Mouse (Mus musculus) left cerebral cortex, adult 2 months (tissue): ENCODE measurements at regions not wholly inside any gene's neighbourhood (a gene's known extent, or its start where the extent isn't known, plus 50 kb on each side); places are given as distances from the start of the nearest gene placed in this dataset.
A peak's percentile ranks its signal among the peaks of the same experiment; 100 is the strongest.

Source experiments
- DNase-seq, 2 experiments: peaks; one replicate each; pipeline ENCODE4 v3.0.0; 2021 to 2022; ENCODE audit warnings: low spot score in 2 of 2, mixed read lengths in 1 of 2; ENCODE audit errors: extremely low spot score in 1 of 2
- H3K27ac ChIP-seq: fragments of 200-600 bp; 2 replicates; pipeline ENCODE4 v1.8.1; 2022
- H3K4me3 ChIP-seq: fragments of 200-600 bp; 2 replicates; pipeline ENCODE4 v1.8.1; 2022
- CTCF ChIP-seq: fragments of 200-600 bp; IDR thresholded peaks from 2 replicates; pipeline ENCODE4 v1.8.1; 2022; ENCODE audit warnings: antibody characterized with exemption, mild to moderate bottlenecking, moderate library complexity
- intact Hi-C: fragments of 180-260 bp; cut with DNase I; formaldehyde crosslinking; loops from one replicate; pipeline ENCODE4 v1.15.1; 2025

DNA sequence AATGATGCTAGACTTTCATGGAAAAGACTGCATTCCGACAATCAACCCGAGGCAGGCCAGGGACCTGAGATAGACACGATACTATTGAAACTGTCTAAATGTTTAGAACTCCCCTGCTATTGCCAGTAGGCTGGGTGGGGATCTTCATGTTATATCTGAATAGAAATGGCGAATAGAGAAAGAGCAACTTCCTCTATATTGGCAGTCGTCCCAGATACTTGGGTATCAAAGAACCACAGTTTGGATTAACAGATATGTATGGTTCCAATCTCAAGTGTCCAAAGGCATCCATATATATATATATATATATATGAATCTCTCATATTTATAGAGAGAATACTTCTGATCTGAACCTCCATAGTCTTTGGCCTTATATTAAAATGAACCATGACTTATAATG, 161.8 kb downstream of the Kctd12 start:
- intact Hi-C loops = no loop called here
- no peak for TF ChIP-seq CTCF
- Histone ChIP-seq H3K4me3 (no peak overlapping the region), H3K27ac (no peak overlapping the region)
- DNase-seq = no peak

DNA sequence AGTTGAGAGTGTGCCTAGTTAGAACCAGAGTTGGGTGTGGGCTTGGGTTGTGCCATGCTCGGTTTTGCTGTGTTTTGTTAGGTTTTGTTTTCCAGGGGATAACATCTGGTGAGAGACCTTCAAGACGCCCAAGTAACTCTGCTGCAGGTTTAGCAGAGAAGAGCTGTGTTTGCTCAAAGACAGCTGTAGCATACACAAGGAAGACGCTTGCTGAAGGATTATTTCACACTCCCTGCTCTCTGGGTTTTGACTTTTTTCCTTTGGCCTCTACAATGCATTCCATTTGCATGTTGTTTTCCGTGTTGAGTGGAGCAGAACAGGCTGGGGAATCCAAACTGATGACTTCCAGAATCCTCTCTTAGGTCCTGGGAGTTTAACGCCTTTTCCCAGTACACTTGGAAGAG, 170.8 kb downstream of the Kctd12 start:
- Histone ChIP-seq H3K27ac (no peak overlapping the region), H3K4me3 (no peak overlapping the region)
- TF ChIP-seq CTCF = no peak
- intact Hi-C loops = no loop called here
- DNase-seq = no peak

DNA sequence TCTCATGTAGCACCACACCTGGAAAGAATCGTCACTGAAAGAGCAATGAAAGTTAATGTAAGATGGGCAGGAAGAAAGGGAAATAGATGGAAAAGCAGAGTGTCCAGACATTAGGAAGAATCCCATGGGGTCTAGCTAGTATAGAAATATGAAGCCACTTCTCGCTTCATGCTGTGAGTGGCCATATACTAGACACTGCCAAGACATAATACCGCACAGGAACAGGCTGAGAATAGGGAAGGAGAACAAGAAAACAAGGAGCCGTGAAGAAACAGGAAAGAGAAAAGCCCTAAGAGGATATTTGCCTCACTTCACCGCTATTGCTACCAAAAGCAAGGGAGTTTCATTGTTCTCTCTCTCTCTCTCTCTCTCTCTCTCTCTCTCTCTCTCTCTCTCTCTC, 171.4 kb downstream of the Kctd12 start:
- DNase-seq = no peak
- TF ChIP-seq CTCF = no peak
- Histone ChIP-seq H3K4me3 (no peak overlapping the region), H3K27ac (no peak overlapping the region)
- intact Hi-C loops = no loop called here

DNA sequence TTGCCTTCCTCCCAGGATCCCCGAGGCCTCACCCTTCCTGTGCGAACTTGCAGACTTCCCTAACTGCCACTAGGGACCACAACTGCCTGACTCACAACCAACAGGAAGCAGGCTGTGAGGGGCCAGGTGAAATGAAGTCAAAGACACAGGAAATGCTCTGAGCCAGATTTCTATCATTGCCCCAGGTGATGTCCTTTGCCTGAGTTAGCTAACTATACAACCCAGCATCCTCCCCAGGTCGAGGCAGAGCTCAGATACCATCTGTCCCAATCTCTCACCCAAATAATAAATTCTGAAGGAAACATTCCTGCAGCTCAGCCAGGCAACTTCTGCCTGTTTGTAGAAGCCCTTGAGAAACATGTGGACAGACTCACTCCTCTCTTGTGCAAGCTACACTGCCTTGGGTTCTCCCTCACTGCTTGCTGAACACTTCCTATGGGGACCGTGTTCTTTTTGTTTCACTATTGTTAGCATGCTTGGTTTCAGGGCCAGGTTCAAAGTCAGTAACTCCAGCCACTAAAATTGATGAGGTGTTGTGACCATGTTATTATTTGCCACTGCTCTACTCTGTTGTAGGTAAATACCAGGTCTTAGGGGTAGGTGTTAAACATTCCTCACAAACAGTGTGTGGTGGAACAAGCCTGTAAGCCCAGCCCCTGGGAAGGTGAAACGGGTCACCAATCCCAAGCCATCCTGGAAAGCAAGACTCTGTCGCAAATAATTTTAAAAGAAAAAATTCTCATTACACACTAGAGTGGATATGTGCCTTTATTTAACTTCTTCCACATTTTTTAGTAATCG, 172.1 kb downstream of the Kctd12 start:
- H3K4me3 ChIP-seq = no peak overlapping the region
- intact Hi-C loops = no loop called here
- DNase-seq = no peak
- TF ChIP-seq CTCF = peak; percentile 27
- no peak overlapping the region for H3K27ac ChIP-seq

DNA sequence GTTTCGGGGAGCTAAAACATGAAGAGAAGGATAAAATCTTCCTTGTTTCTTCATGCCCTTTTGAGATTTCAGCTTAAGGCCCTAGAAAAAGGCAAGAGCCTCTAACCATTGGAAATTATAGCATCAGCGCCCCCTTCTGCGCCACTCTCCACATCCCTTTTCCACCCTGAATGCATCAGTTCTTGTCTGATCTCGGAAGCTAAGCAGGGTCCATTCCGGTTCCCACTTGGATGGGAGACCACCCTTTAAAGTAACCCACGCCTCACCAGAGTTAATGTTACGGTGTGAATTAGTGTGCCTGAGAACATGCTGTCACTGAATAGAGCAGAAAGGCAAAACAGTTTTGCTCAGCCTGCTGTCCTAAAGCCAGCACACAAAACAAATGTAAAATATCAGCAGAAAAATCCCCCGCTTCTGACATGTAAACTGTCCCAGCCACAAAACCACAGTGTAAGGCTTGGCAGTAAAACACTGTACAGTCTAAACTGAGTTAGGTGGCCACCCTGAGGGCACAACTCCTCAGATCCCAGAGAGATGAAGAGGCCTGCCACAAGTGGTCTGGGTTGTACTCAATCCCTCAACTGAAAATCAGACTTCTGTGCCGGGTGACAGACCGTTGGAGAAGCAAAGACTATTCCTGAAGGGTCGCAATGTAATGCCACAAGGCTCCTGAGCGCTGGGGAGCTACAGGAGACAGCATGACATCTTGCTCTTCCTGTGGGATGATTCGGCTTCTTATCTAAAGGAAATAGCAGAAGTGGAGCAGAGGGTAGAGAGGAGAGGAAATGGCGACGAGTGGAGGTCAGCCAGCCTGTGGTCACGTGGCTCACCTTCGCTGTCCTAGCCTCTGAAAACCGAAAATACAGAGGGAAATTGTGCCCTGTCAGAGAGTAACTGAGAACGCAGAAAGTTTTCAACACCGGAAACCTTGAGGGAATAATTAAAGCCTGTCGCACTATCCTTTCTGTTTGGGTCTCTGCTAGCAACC, 176.2 kb downstream of the Kctd12 start:
- Histone ChIP-seq H3K27ac (no peak overlapping the region), H3K4me3 (no peak overlapping the region)
- intact Hi-C loops = loop anchor here (5.0 kb wide), 1 partner anchor 176 kb away; the partner anchor contains the start of gene Kctd12
- peak; percentile 28 for TF ChIP-seq CTCF
- peak in 1 of 2 experiments; percentile 27 for DNase-seq

DNA sequence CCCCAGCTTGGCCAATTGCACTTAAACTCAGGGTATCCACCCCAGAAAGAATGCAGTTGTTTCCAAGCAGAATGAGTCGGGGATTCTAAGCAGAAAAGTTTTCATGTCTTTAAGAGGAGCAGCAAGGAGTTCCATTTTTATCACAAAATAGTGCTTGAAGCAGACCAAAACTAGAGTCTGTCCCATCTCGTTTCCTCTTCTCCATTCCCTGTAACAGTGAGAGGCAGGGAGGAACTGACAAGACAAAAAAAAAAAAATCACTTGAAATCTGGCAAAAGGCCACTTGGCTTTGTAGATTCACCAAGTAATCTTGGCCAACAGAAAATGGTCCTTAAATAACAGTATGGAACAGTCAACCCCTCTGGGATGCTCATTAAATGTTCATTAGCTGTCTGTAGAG, 186.8 kb downstream of the Kctd12 start:
- Histone ChIP-seq H3K4me3 (no peak overlapping the region), H3K27ac (no peak overlapping the region)
- no peak for TF ChIP-seq CTCF
- DNase-seq = no peak
- intact Hi-C loops = loop anchor here (1.0 to 10.0 kb wide), 2 partner anchors 186 to 611 kb away; no protein-coding TSS in a partner anchor

DNA sequence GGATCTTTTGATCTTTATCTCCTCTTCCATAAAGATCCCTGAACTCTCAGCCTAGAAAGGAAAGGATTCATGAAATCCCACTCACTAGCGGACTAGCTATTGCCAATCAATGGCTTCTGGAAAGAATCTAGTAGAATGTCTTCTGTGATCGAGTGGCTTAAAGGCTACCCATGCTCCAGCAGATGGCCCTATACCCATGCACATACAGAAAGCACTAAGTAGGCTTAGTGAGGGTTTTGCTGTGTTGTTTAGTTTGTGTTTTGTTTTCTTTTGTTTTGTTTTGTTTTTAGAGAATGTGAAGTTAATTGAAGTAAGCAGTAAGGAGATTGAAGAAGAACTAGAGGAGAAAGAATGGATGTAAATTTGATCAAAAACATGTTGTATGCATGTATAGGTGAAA, 187.5 kb downstream of the Kctd12 start:
- peak; percentile 41 for TF ChIP-seq CTCF
- DNase-seq = no peak
- Histone ChIP-seq H3K27ac (no peak overlapping the region), H3K4me3 (no peak overlapping the region)
- intact Hi-C loops = loop anchor here (1.0 to 10.0 kb wide), 2 partner anchors 186 to 610 kb away; no protein-coding TSS in a partner anchor

DNA sequence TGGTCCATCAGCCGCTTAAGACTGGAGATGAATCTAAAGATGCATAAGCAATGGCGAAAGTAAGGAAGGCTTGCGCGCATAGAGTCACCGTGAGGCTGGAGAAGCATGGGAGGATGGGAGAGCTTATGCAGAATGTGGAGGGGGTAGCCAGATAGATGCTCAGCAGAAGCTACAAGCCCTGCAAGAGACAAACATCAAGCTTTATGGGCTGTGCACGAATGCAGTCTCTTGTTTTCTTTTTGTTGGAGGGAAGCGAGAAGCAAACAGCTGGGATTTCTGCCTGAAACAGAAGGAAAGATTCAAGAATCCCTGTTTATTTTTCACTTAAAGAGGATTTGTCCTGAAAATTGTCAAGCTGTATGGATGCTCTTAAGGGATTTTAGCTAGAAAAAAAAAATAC, 188.7 kb downstream of the Kctd12 start:
- Histone ChIP-seq H3K27ac (no peak overlapping the region), H3K4me3 (no peak overlapping the region)
- TF ChIP-seq CTCF = no peak
- intact Hi-C loops = loop anchor here (10.0 kb wide), 1 partner anchor 609 kb away; no protein-coding TSS in a partner anchor
- no peak for DNase-seq

DNA sequence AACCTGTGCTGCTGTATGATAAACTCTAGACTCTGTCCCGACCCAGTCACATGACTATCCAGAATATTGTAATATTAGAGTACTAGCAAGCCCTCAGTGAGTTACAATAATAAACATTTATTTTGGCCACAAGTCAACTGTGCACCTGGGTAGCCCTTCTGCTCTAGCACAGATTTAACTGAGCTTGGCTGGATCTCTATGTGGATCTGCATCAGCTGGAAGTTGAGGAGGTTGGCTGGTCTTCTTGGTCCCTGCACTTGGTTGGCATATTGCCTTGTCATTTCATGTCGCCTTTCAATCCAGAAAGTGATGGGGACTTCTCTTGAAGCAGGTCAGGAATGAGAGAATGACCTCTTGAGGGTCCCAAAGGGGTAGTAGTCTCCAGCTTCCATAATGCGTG, 191.5 kb downstream of the Kctd12 start:
- Histone ChIP-seq H3K27ac (no peak overlapping the region), H3K4me3 (no peak overlapping the region)
- TF ChIP-seq CTCF = no peak
- intact Hi-C loops = loop anchor here (10.0 kb wide), 1 partner anchor 606 kb away; no protein-coding TSS in a partner anchor
- no peak for DNase-seq

DNA sequence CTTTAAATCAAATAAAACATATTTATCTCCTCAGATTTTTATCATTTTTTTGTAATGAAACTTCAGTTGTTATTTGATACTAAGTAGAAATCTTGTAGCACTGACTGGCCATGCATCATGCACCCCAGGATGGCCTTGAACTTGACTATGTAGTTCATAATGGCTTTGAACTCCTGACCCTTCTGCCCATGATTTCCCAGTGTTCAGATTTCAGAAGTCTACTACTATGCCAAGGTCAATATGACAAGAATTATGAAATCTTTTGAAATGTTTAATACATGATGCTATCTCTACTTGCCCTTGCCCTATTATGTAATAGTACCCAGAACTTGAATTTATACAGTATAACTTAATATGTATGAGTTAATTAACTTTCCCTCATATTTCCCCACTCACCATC, 200.2 kb downstream of the Kctd12 start:
- intact Hi-C loops = no loop called here
- DNase-seq = no peak
- TF ChIP-seq CTCF = no peak
- Histone ChIP-seq H3K4me3 (no peak overlapping the region), H3K27ac (no peak overlapping the region)

DNA sequence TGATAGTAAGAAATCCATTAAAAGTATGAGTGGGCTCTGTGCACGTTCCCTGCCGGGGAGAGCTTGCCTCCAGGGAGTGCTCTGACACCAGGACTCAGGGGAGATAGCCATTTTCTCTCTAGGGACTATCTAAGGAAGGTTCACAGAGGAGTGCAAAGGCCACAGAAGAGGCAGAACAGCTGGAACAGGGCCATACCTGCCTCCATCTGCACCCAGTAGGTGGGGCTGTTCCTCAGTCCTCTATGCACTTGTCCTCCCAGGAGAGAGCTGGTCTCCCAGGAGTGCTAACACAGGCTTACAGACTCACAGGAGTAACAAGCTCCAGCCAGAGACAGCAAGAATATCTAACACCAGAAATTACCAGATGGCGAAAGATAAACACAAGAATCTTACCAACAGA, 212.7 kb downstream of the Kctd12 start:
- peak; percentile 38 for TF ChIP-seq CTCF
- no peak for DNase-seq
- Histone ChIP-seq H3K4me3 (no peak overlapping the region), H3K27ac (no peak overlapping the region)
- intact Hi-C loops = no loop called here

DNA sequence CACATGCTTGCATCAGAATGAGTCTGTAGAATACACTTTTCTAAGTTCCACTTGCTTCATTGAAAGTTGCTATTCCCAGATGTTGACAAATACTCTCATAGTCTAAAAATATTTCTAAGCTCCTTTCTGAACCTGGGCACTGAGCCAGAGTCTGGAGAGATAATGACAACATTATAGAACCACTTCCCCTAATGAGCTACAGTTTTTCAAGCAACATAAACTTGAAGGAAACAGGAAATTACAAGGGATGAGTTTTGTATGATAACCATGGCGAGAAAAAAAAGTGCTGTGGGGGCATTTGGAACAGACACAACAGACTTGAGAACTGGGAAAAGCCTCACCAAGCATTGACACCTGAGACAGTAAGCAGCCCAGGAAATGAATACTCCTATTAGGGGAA, 233.8 kb downstream of the Kctd12 start:
- H3K27ac ChIP-seq = no peak overlapping the region
- DNase-seq = no peak
- no peak overlapping the region for H3K4me3 ChIP-seq
- TF ChIP-seq CTCF = no peak
- intact Hi-C loops = no loop called here
